Mouse (Mus musculus) right cerebral cortex, adult 2 months (tissue): Measurements from ENCODE around the gene Art4.

Experiments used
- DNase-seq, 2 experiments: peaks; one replicate each; pipeline ENCODE4 v3.0.0; 2021 to 2022; ENCODE audit warnings: low spot score in 2 of 2

Art4 gene

GRCm38 (mm10) chr6:136866150-136866549, 8.6 kb upstream of the Art4 start:
- no peak for DNase-seq

- DNase-seq: no peak
Measured at GRCm38 (mm10) chr6:136865360-136865759, 7.8 kb upstream of the Art4 start.

- peak in 1 of 2 experiments; percentile 40 for DNase-seq
Measured at GRCm38 (mm10) chr6:136861020-136861419, 3.5 kb upstream of the Art4 start.

GRCm38 (mm10) chr6:136858420-136858819, 887 bp upstream of the Art4 start:
- DNase-seq: no peak

- no peak for DNase-seq
Measured at GRCm38 (mm10) chr6:136857873-136858260, 334 bp upstream of the Art4 start.

GRCm38 (mm10) chr6:136856071-136856636, 1.4 kb downstream of the Art4 start:
- no peak for DNase-seq

GRCm38 (mm10) chr6:136855183-136855582, 2.4 kb downstream of the Art4 start:
- DNase-seq: no peak

GRCm38 (mm10) chr6:136854361-136854781, 3.2 kb downstream of the Art4 start:
- DNase-seq: no peak

GRCm38 (mm10) chr6:136852762-136853161, 4.8 kb downstream of the Art4 start:
- DNase-seq: no peak

GRCm38 (mm10) chr6:136852348-136852747, 5.2 kb downstream of the Art4 start:
- no peak for DNase-seq

- no peak for DNase-seq
Measured at GRCm38 (mm10) chr6:136850267-136850666, 7.3 kb downstream of the Art4 start.

- DNase-seq: no peak
Measured at GRCm38 (mm10) chr6:136848971-136849370, 8.6 kb downstream of the Art4 start.

GRCm38 (mm10) chr6:136848399-136848798, 9.1 kb downstream of the Art4 start:
- no peak for DNase-seq

- peak; percentile 27 to 40 for DNase-seq
Measured at GRCm38 (mm10) chr6:136847790-136848189, 9.7 kb downstream of the Art4 start.

GRCm38 (mm10) chr6:136847267-136847666, 10.3 kb downstream of the Art4 start:
- no peak for DNase-seq

- DNase-seq: no peak
Measured at GRCm38 (mm10) chr6:136845706-136846480, 11.6 kb downstream of the Art4 start.

- no peak for DNase-seq
Measured at GRCm38 (mm10) chr6:136844903-136845302, 12.6 kb downstream of the Art4 start.

GRCm38 (mm10) chr6:136837323-136837722, 20.2 kb downstream of the Art4 start:
- DNase-seq: no peak

- DNase-seq: no peak
Measured at GRCm38 (mm10) chr6:136835352-136835751, 22.2 kb downstream of the Art4 start, which contains the start of gene Smco3. Gene Smco3, minus strand, starts transcription at chr6:136835452.

GRCm38 (mm10) chr6:136831712-136832111, 25.8 kb downstream of the Art4 start:
- no peak for DNase-seq

- DNase-seq: no peak
Measured at GRCm38 (mm10) chr6:136828681-136829080, 28.9 kb downstream of the Art4 start.

GRCm38 (mm10) chr6:136827881-136828561, 29.5 kb downstream of the Art4 start, which contains the start of gene Wbp11:
Gene Wbp11, minus strand, starts transcription at chr6:136828233.
- peak; percentile 96 to 97 for DNase-seq

- no peak for DNase-seq
Measured at GRCm38 (mm10) chr6:136827516-136827880, 30.0 kb downstream of the Art4 start, which contains the start of gene BC049715. Gene BC049715, plus strand, starts transcription at chr6:136827626.
